Mouse (Mus musculus): ENCODE data around the gene Slc9c1. TPM values are rescaled to one million over a fixed set of nuclear protein-coding genes. Genes with fewer than 3 reads are reported as not detected.

Slc9c1 gene
- 264 TPM for polyA plus RNA-seq (2014; fragmentation: Illumina TruSeq; extraction: RNeasy Lipid Tissue Mini Kit (QIAGEN cat#74804); ENCODE audit: low read depth, low replicate concordance)

GRCm38 (mm10) chr16:45535009-45535408, at the start of gene Slc9c1:
Gene Slc9c1 (plus strand): TSS chr16:45535309.

GRCm38 (mm10) chr16:45492927-45493326, 42.2 kb upstream of the Slc9c1 start, which contains the start of gene Gm609:
Gene Gm609 (minus strand): TSS chr16:45492969.

GRCm38 (mm10) chr16:45531950-45532349, 3.2 kb upstream of the Slc9c1 start, which contains the start of gene Gm17783:
Gene Gm17783 (minus strand): TSS chr16:45532050.

GRCm38 (mm10) chr16:45610267-45610666, 75.2 kb downstream of the Slc9c1 start, which contains the start of gene Gcsam:
Gene Gcsam (plus strand): TSS chr16:45610380.

GRCm38 (mm10) chr16:45653934-45654332, 118.8 kb downstream of the Slc9c1 start, which contains the start of gene BC016579:
Gene BC016579 (minus strand): TSS chr16:45654068.

Other genes starting within 250 kb of the Slc9c1 start
- gene Cd200, start 126.3 kb upstream of the Slc9c1 start, polyA plus RNA-seq (2014; fragmentation: Illumina TruSeq; extraction: RNeasy Lipid Tissue Mini Kit (QIAGEN cat#74804); ENCODE audit: low read depth, low replicate concordance) = 10.5 TPM
- gene Gm609, start 42.3 kb upstream of the Slc9c1 start, polyA plus RNA-seq (2014; fragmentation: Illumina TruSeq; extraction: RNeasy Lipid Tissue Mini Kit (QIAGEN cat#74804); ENCODE audit: low read depth, low replicate concordance) = 4.4 TPM
- 0.41 TPM for gene Gm17783, start 3.3 kb upstream of the Slc9c1 start, polyA plus RNA-seq (2014; fragmentation: Illumina TruSeq; extraction: RNeasy Lipid Tissue Mini Kit (QIAGEN cat#74804); ENCODE audit: low read depth, low replicate concordance)
- gene Gcsam, start 75.1 kb downstream of the Slc9c1 start, polyA plus RNA-seq (2014; fragmentation: Illumina TruSeq; extraction: RNeasy Lipid Tissue Mini Kit (QIAGEN cat#74804); ENCODE audit: low read depth, low replicate concordance) = 1.5 TPM
- 0.15 TPM for gene BC016579, start 118.8 kb downstream of the Slc9c1 start, polyA plus RNA-seq (2014; fragmentation: Illumina TruSeq; extraction: RNeasy Lipid Tissue Mini Kit (QIAGEN cat#74804); ENCODE audit: low read depth, low replicate concordance)
- 0.36 TPM for gene Tmprss7, start 158.3 kb downstream of the Slc9c1 start, polyA plus RNA-seq (2014; fragmentation: Illumina TruSeq; extraction: RNeasy Lipid Tissue Mini Kit (QIAGEN cat#74804); ENCODE audit: low read depth, low replicate concordance)
- gene Tagln3, start 189.3 kb downstream of the Slc9c1 start, polyA plus RNA-seq (2014; fragmentation: Illumina TruSeq; extraction: RNeasy Lipid Tissue Mini Kit (QIAGEN cat#74804); ENCODE audit: low read depth, low replicate concordance) = not detected
- gene Abhd10, start 207.6 kb downstream of the Slc9c1 start, polyA plus RNA-seq (2014; fragmentation: Illumina TruSeq; extraction: RNeasy Lipid Tissue Mini Kit (QIAGEN cat#74804); ENCODE audit: low read depth, low replicate concordance) = 16.7 TPM

All from testis, adult 10 weeks (tissue).